Mouse (Mus musculus) naive thymus-derived CD4-positive, alpha-beta T cell, adult 2 months (primary cell): ENCODE results near the gene Adcy2.

Experiments used
- DNase-seq: peaks from one replicate; pipeline ENCODE4 v3.0.0-alpha.2; 2011; ENCODE audit warnings: low read depth

Gene Adcy2

GRCm38 (mm10) chr13:68998918-68999801, at the start of gene Adcy2:
TSS of gene Adcy2 (minus strand) at chr13:68999541.
- no peak for DNase-seq

- no peak for DNase-seq
Measured at GRCm38 (mm10) chr13:69036991-69037597, 37.8 kb upstream of the Adcy2 start.

GRCm38 (mm10) chr13:69034621-69035020, 35.3 kb upstream of the Adcy2 start:
- DNase-seq: no peak

- DNase-seq: no peak
Measured at GRCm38 (mm10) chr13:69033532-69033931, 34.2 kb upstream of the Adcy2 start.

- DNase-seq: no peak
Measured at GRCm38 (mm10) chr13:69029078-69029757, 29.9 kb upstream of the Adcy2 start.

GRCm38 (mm10) chr13:69024964-69025363, 25.6 kb upstream of the Adcy2 start:
- DNase-seq: no peak

GRCm38 (mm10) chr13:69023239-69023638, 23.9 kb upstream of the Adcy2 start:
- DNase-seq: no peak

GRCm38 (mm10) chr13:69020574-69020973, 21.2 kb upstream of the Adcy2 start:
- no peak for DNase-seq

- DNase-seq: no peak
Measured at GRCm38 (mm10) chr13:69006915-69007314, 7.6 kb upstream of the Adcy2 start.

- no peak for DNase-seq
Measured at GRCm38 (mm10) chr13:69006091-69006490, 6.8 kb upstream of the Adcy2 start.

- no peak for DNase-seq
Measured at GRCm38 (mm10) chr13:69004406-69004805, 5.1 kb upstream of the Adcy2 start.

GRCm38 (mm10) chr13:69002631-69003030, 3.3 kb upstream of the Adcy2 start:
- DNase-seq: no peak

- no peak for DNase-seq
Measured at GRCm38 (mm10) chr13:69002173-69002572, 2.8 kb upstream of the Adcy2 start.

GRCm38 (mm10) chr13:68999826-69000225, 485 bp upstream of the Adcy2 start:
- DNase-seq: no peak

- DNase-seq: no peak
Measured at GRCm38 (mm10) chr13:68998558-68998917, 803 bp downstream of the Adcy2 start.

GRCm38 (mm10) chr13:68997821-68998551, 1.4 kb downstream of the Adcy2 start:
- DNase-seq: no peak

- DNase-seq: no peak
Measured at GRCm38 (mm10) chr13:68997386-68997785, 2.0 kb downstream of the Adcy2 start.

- no peak for DNase-seq
Measured at GRCm38 (mm10) chr13:68996661-68997060, 2.7 kb downstream of the Adcy2 start.

GRCm38 (mm10) chr13:68985789-68986188, 13.6 kb downstream of the Adcy2 start:
- no peak for DNase-seq

- DNase-seq: no peak
Measured at GRCm38 (mm10) chr13:68984000-68984399, 15.3 kb downstream of the Adcy2 start.

GRCm38 (mm10) chr13:68981048-68981447, 18.3 kb downstream of the Adcy2 start:
- DNase-seq: no peak

GRCm38 (mm10) chr13:68973143-68973542, 26.2 kb downstream of the Adcy2 start:
- no peak for DNase-seq
